Mouse (Mus musculus): ENCODE measurements around the gene Sertad4.

GRCm38 (mm10) chr1:192833097-192833496 is 22.5 kb downstream of the Sertad4 start:
- TF ChIP-seq CTCF (IDR thresholded peaks at IDR 0.05; ENCODE audit: low read depth) (no peak), EP300 (optimal IDR thresholded peaks at IDR 0.05) (no peak)
